Mouse (Mus musculus) neural tube, embryonic 15.5 days (tissue): Measurements from ENCODE around the gene Dzip1l. TPM values are rescaled to one million over a fixed set of nuclear protein-coding genes. Genes with fewer than 3 reads are reported as not detected.
A peak's percentile ranks its signal among the peaks of the same experiment; 100 is the strongest.
"Not testable (repeated sequence)": the region's sequence is repeated elsewhere in the genome, so short reads cannot be mapped to it uniquely, and the experiment has no call there.

Experiments
- ATAC-seq: fragments of 200-750 bp; cut with Nextera tagmentation; 2 replicates; pipeline ENCODE4 v1.8.0; 2017; ENCODE audit warnings: mild to moderate bottlenecking, moderate TSS enrichment, moderate library complexity; ENCODE audit not compliant: low FRiP score
- H3K27ac ChIP-seq: fragments of 300-500 bp; sonication (generic); replicated peaks from 2 replicates; pipeline ENCODE4 v1.5.1; 2015; ENCODE audit warnings: mild to moderate bottlenecking, inconsistent platforms
- H3K27me3 ChIP-seq: fragments of 300-500 bp; sonication (generic); replicated peaks from 2 replicates; pipeline ENCODE4 v1.6.1; 2015; ENCODE audit warnings: inconsistent platforms
- H3K36me3 ChIP-seq: fragments of 300-500 bp; sonication (generic); 2 replicates; pipeline ENCODE4 v1.6.1; 2015; ENCODE audit warnings: inconsistent platforms
- H3K4me1 ChIP-seq: fragments of 300-500 bp; sonication (generic); 2 replicates; pipeline ENCODE4 v1.6.1; 2015; ENCODE audit warnings: inconsistent platforms
- H3K4me2 ChIP-seq: fragments of 300-500 bp; sonication (generic); 2 replicates; pipeline ENCODE4 v1.6.1; 2015; ENCODE audit warnings: inconsistent platforms, mild to moderate bottlenecking, moderate library complexity
- H3K4me3 ChIP-seq: fragments of 300-500 bp; sonication (generic); replicated peaks from 2 replicates; pipeline ENCODE4 v1.5.1; 2015; ENCODE audit warnings: mild to moderate bottlenecking, inconsistent platforms
- H3K9ac ChIP-seq: fragments of 300-500 bp; sonication (generic); replicated peaks from 2 replicates; pipeline ENCODE4 v1.6.1; 2015; ENCODE audit warnings: mild to moderate bottlenecking, inconsistent platforms
- H3K9me3 ChIP-seq: fragments of 300-500 bp; sonication (generic); replicated peaks from 2 replicates; pipeline ENCODE4 v1.6.1; 2016; ENCODE audit warnings: inconsistent platforms
- WGBS: fragments of 180-500 bp; shearing (Covaris S2); methylation state at CpG from one replicate; pipeline ENCODE4 v1.1.7; 2015; ENCODE audit warnings: mixed read lengths; 5-methylcytosine and 5-hydroxymethylcytosine counted together
- polyA plus RNA-seq: library from polyadenylated mRNA; unstranded; fragments of >200 nt; fragmentation: Nextera tagmentation; extraction: Ambion mirVana; gene quantifications from 2 replicates; pipeline ENCODE4 v1.2.1, GENCODE M21; 2015

Gene Dzip1l
- 8.5 and 9.6 TPM in 2 replicates for polyA plus RNA-seq

- no peaks in the 10 kb centered on the region for H3K36me3 ChIP-seq
- ATAC-seq: peak; percentile 88
- H3K4me3 ChIP-seq: peak within 1 kb of the TSS; percentile 62
- peak within 1 kb of the TSS; percentile 71 for H3K9ac ChIP-seq
- H3K27me3 ChIP-seq: no peaks in the 10 kb centered on the region
- peak within 1 kb of the TSS; percentile 89 for H3K4me2 ChIP-seq
- H3K27ac ChIP-seq: peak within 1 kb of the TSS; percentile 83
- WGBS: under 1% methylated on average over 44 of the region's 44 CpGs
- no peaks in the 10 kb centered on the region for H3K9me3 ChIP-seq
- peaks cover 26% of the 10 kb centered on the region for H3K4me1 ChIP-seq
Measured at GRCm38 (mm10) chr9:99629281-99630011, at the start of gene Dzip1l. Gene Dzip1l, plus strand, starts transcription at chr9:99629496.

GRCm38 (mm10) chr9:99580655-99581054 lies 48.6 kb upstream of the Dzip1l start:
- Histone ChIP-seq H3K4me2 (no peak overlapping the region), H3K9ac (no peak overlapping the region), H3K36me3 (peaks cover 45% of the 10 kb centered on the region), H3K9me3 (no peaks in the 10 kb centered on the region), H3K27me3 (no peaks in the 10 kb centered on the region), H3K4me1 (peaks cover 17% of the 10 kb centered on the region), H3K27ac (no peak overlapping the region), H3K4me3 (no peak overlapping the region)
- no peak for ATAC-seq
- WGBS: 50% methylated on average over 2 of the region's 2 CpGs

GRCm38 (mm10) chr9:99587505-99588202 lies 41.6 kb upstream of the Dzip1l start:
- no peak overlapping the region for H3K4me2 ChIP-seq
- H3K27me3 ChIP-seq: 0 out of 2 replicates have a peak, but pooled peaks cover 3% of the 10 kb centered on the region
- H3K4me3 ChIP-seq: no peak overlapping the region
- H3K36me3 ChIP-seq: peaks cover 23% of the 10 kb centered on the region
- ATAC-seq: no peak
- no peak overlapping the region for H3K27ac ChIP-seq
- H3K4me1 ChIP-seq: no peaks in the 10 kb centered on the region
- no peaks in the 10 kb centered on the region for H3K9me3 ChIP-seq
- no peak overlapping the region for H3K9ac ChIP-seq
- 30% methylated on average over 8 of the region's 8 CpGs for WGBS

GRCm38 (mm10) chr9:99591144-99591543 lies 38.2 kb upstream of the Dzip1l start:
- no peaks in the 10 kb centered on the region for H3K4me1 ChIP-seq
- H3K4me2 ChIP-seq: no peak overlapping the region
- no peaks in the 10 kb centered on the region for H3K36me3 ChIP-seq
- 83% methylated on average over 8 of the region's 8 CpGs for WGBS
- H3K4me3 ChIP-seq: no peak overlapping the region
- no peak for ATAC-seq
- H3K27me3 ChIP-seq: 0 out of 2 replicates have a peak, but pooled peaks cover 3% of the 10 kb centered on the region
- no peak overlapping the region for H3K9ac ChIP-seq
- H3K9me3 ChIP-seq: no peaks in the 10 kb centered on the region
- H3K27ac ChIP-seq: no peak overlapping the region

GRCm38 (mm10) chr9:99599127-99599526 lies 30.2 kb upstream of the Dzip1l start:
- H3K36me3 ChIP-seq, ATAC-seq: not testable (repeated sequence)
- 95% methylated on average over 6 of the region's 6 CpGs for WGBS

GRCm38 (mm10) chr9:99603566-99603965 lies 25.7 kb upstream of the Dzip1l start:
- Histone ChIP-seq H3K27me3 (no peaks in the 10 kb centered on the region), H3K4me2 (no peak overlapping the region), H3K4me3 (no peak overlapping the region), H3K9me3 (no peaks in the 10 kb centered on the region), H3K9ac (no peak overlapping the region), H3K4me1 (no peaks in the 10 kb centered on the region), H3K27ac (no peak overlapping the region), H3K36me3 (no peaks in the 10 kb centered on the region)
- 90% methylated on average over 2 of the region's 2 CpGs for WGBS
- no peak for ATAC-seq

More at GRCm38 (mm10) chr9:99599127-99599526, 30.2 kb upstream of the Dzip1l start:
- H3K27ac ChIP-seq, H3K4me1 ChIP-seq, H3K9me3 ChIP-seq, H3K27me3 ChIP-seq, H3K9ac ChIP-seq, H3K4me2 ChIP-seq, H3K4me3 ChIP-seq: not testable (repeated sequence)

GRCm38 (mm10) chr9:99612202-99612601 lies 17.1 kb upstream of the Dzip1l start, which contains the start of gene A4gnt:
Gene A4gnt, plus strand, starts transcription at chr9:99612502.
- 61% methylated on average over 2 of the region's 2 CpGs for WGBS
- no peaks in the 10 kb centered on the region for H3K4me1 ChIP-seq

GRCm38 (mm10) chr9:99619688-99620087 lies 9.6 kb upstream of the Dzip1l start:
- no peaks in the 10 kb centered on the region for H3K36me3 ChIP-seq
- 95% methylated on average over 8 of the region's 8 CpGs for WGBS

More at GRCm38 (mm10) chr9:99612202-99612601, 17.1 kb upstream of the Dzip1l start, which contains the start of gene A4gnt:
- H3K27me3 ChIP-seq: no peaks in the 10 kb centered on the region
- H3K36me3 ChIP-seq: no peaks in the 10 kb centered on the region
- H3K9ac ChIP-seq: no peak within 1 kb of the TSS
- H3K4me2 ChIP-seq: no peak within 1 kb of the TSS
- ATAC-seq: no peak
- no peaks in the 10 kb centered on the region for H3K9me3 ChIP-seq
- no peak within 1 kb of the TSS for H3K27ac ChIP-seq
- H3K4me3 ChIP-seq: no peak within 1 kb of the TSS

GRCm38 (mm10) chr9:99620196-99620595 lies 9.1 kb upstream of the Dzip1l start:
- Histone ChIP-seq H3K9me3 (no peaks in the 10 kb centered on the region), H3K36me3 (no peaks in the 10 kb centered on the region), H3K27me3 (no peaks in the 10 kb centered on the region), H3K27ac (no peak overlapping the region), H3K9ac (no peak overlapping the region), H3K4me3 (no peak overlapping the region), H3K4me2 (no peak overlapping the region), H3K4me1 (no peaks in the 10 kb centered on the region)
- 91% methylated on average over 11 of the region's 11 CpGs for WGBS
- no peak for ATAC-seq

More at GRCm38 (mm10) chr9:99619688-99620087, 9.6 kb upstream of the Dzip1l start:
- no peak overlapping the region for H3K4me3 ChIP-seq
- ATAC-seq: no peak
- H3K27ac ChIP-seq: no peak overlapping the region
- no peak overlapping the region for H3K4me2 ChIP-seq
- H3K27me3 ChIP-seq: no peaks in the 10 kb centered on the region
- H3K4me1 ChIP-seq: no peaks in the 10 kb centered on the region
- H3K9ac ChIP-seq: no peak overlapping the region
- H3K9me3 ChIP-seq: no peaks in the 10 kb centered on the region

- Histone ChIP-seq H3K4me2 (no peak overlapping the region), H3K9ac (no peak overlapping the region), H3K4me1 (no peaks in the 10 kb centered on the region), H3K27me3 (no peaks in the 10 kb centered on the region), H3K27ac (no peak overlapping the region), H3K9me3 (no peaks in the 10 kb centered on the region), H3K4me3 (no peak overlapping the region), H3K36me3 (no peaks in the 10 kb centered on the region)
- 88% methylated on average over 1 of the region's 1 CpGs for WGBS
- ATAC-seq: no peak
Measured at GRCm38 (mm10) chr9:99622034-99622433, 7.3 kb upstream of the Dzip1l start.

- H3K4me2 ChIP-seq: no peak overlapping the region
- 57% methylated on average over 2 of the region's 2 CpGs for WGBS
- no peaks in the 10 kb centered on the region for H3K36me3 ChIP-seq
- H3K27me3 ChIP-seq: no peaks in the 10 kb centered on the region
- no peak overlapping the region for H3K27ac ChIP-seq
- H3K4me1 ChIP-seq: no peaks in the 10 kb centered on the region
- ATAC-seq: no peak
- H3K9me3 ChIP-seq: no peaks in the 10 kb centered on the region
- H3K9ac ChIP-seq: no peak overlapping the region
- H3K4me3 ChIP-seq: no peak overlapping the region
Measured at GRCm38 (mm10) chr9:99622966-99623365, 6.3 kb upstream of the Dzip1l start.

GRCm38 (mm10) chr9:99624117-99624516 lies 5.2 kb upstream of the Dzip1l start:
- Histone ChIP-seq H3K4me1 (peaks cover 6% of the 10 kb centered on the region), H3K4me2 (no peak overlapping the region), H3K27ac (no peak overlapping the region), H3K9ac (no peak overlapping the region), H3K4me3 (no peak overlapping the region), H3K27me3 (no peaks in the 10 kb centered on the region), H3K36me3 (no peaks in the 10 kb centered on the region), H3K9me3 (no peaks in the 10 kb centered on the region)
- no peak for ATAC-seq
- WGBS: 77% methylated on average over 6 of the region's 6 CpGs
